Mouse (Mus musculus) heart, embryonic 11.5 days (tissue): ENCODE data around the gene Gm17409. TPM values are rescaled to one million over a fixed set of nuclear protein-coding genes. Genes with fewer than 3 reads are reported as not detected.

Experiments
- ATAC-seq: fragments of 200-750 bp; cut with Nextera tagmentation; replicated peaks from 2 replicates; pipeline ENCODE4 v1.8.0; 2017; ENCODE audit warnings: moderate library complexity; ENCODE audit not compliant: insufficient number of reproducible peaks, low FRiP score, low TSS enrichment
- H3K27ac ChIP-seq: fragments of 300-500 bp; sonication (generic); 2 replicates; pipeline ENCODE4 v1.5.1; 2014; ENCODE audit warnings: mild to moderate bottlenecking, low read depth, low read length
- H3K27me3 ChIP-seq: fragments of 300-500 bp; sonication (generic); 2 replicates; pipeline ENCODE4 v1.6.1; 2014; ENCODE audit warnings: mild to moderate bottlenecking, low read length, mixed read lengths; ENCODE audit not compliant: control insufficient read depth, insufficient read depth
- H3K36me3 ChIP-seq: fragments of 300-500 bp; sonication (generic); 2 replicates; pipeline ENCODE4 v1.6.1; 2014; ENCODE audit warnings: mild to moderate bottlenecking, low read length, moderate library complexity, mixed read lengths; ENCODE audit not compliant: control insufficient read depth, insufficient read depth
- H3K4me1 ChIP-seq: fragments of 300-500 bp; sonication (generic); 2 replicates; pipeline ENCODE4 v1.6.1; 2014; ENCODE audit warnings: low read length; ENCODE audit not compliant: control insufficient read depth, insufficient read depth
- H3K4me2 ChIP-seq: fragments of 300-500 bp; sonication (generic); 2 replicates; pipeline ENCODE4 v1.6.1; 2014; ENCODE audit warnings: mild to moderate bottlenecking, moderate library complexity
- H3K4me3 ChIP-seq: fragments of 300-500 bp; sonication (generic); 2 replicates; pipeline ENCODE4 v1.5.1; 2014; ENCODE audit warnings: low read depth, low read length
- H3K9ac ChIP-seq: fragments of 300-500 bp; sonication (generic); 2 replicates; pipeline ENCODE4 v1.6.1; 2014; ENCODE audit warnings: mild to moderate bottlenecking, low read depth, low read length, moderate library complexity
- H3K9me3 ChIP-seq: fragments of 300-500 bp; sonication (generic); replicated peaks from 2 replicates; pipeline ENCODE4 v1.6.1; 2016; ENCODE audit warnings: low read length; ENCODE audit not compliant: control insufficient read depth
- WGBS: fragments of 180-500 bp; shearing (Covaris S2); extraction: QIAGEN DNeasy Blood & Tissue Kit; methylation state at CpG from one replicate; pipeline ENCODE4 v1.1.7; 2014; ENCODE audit not compliant: insufficient replicate concordance; 5-methylcytosine and 5-hydroxymethylcytosine counted together
- polyA plus RNA-seq: library from polyadenylated mRNA; unstranded; fragments of >200 nt; fragmentation: Nextera tagmentation; extraction: Ambion mirVana; gene quantifications from 2 replicates; pipeline ENCODE4 v1.2.1, GENCODE M21; 2014

Gm17409 gene
- polyA plus RNA-seq, 1 experiment from 2014 or later: not detected

- Histone ChIP-seq H3K27ac (peak overlapping the region; percentile 29; the same call in 1 of the 2 replicates), H3K4me3 (no peak overlapping the region), H3K4me2 (no peak overlapping the region), H3K4me1 (peaks cover 58% of the 10 kb centered on the region), H3K36me3 (0 out of 2 replicates have a peak, but pooled peaks cover 4% of the 10 kb centered on the region), H3K27me3 (no peaks in the 10 kb centered on the region), H3K9ac (no peak overlapping the region), H3K9me3 (no peaks in the 10 kb centered on the region)
- WGBS: 74% methylated on average over 3 of the region's 3 CpGs
- no peak for ATAC-seq
Observed at GRCm38 (mm10) chr2:58487279-58487560, 17.3 kb downstream of the Gm17409 start.

DNA sequence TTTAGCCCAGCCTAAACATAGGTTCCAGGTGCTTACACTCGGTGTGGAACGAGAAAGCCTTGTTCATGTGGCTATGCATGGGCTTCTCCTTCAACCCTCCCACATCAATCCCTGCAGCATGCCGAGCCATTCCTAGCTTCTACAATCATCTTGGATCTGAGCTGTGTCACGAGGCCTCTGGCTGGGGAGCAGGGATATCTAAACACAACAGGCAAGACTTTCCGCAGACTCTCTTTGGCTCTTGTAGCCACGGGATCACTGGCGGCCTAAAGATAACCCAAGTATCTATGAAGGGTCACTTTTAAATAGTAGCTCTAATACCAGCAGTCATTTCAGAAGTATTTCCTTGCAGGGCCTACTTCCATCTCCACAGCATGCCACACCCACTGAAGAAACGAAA, 18.5 kb downstream of the Gm17409 start:
- peak overlapping the region; percentile 20 for H3K4me2 ChIP-seq
- ATAC-seq: no peak

DNA sequence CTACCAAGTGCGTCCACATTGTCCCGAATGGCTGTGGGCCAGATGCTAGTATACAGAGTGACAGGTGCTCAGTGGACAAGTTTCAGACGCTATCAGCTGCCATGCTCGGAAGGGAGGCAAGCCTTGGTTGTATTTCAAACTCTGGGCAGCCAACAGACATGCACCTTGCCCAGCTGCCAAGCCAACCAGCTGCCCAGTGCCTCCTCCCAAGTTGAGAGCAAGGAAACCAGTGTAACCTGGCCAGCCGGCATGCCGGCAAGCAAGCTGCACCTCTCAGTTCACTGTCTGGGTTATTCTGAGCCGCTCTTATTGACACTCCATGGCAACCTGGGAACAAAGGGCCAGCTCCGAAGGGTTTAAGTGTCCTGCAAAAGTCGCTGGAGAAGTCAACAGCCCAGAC, 19.4 kb downstream of the Gm17409 start:
- H3K9me3 ChIP-seq: no peaks in the 10 kb centered on the region
- no peaks in the 10 kb centered on the region for H3K27me3 ChIP-seq
- H3K4me1 ChIP-seq: peaks cover 53% of the 10 kb centered on the region
- peak overlapping the region; percentile 62 for H3K27ac ChIP-seq
- H3K4me3 ChIP-seq: no peak overlapping the region
- no peak overlapping the region for H3K4me2 ChIP-seq
- H3K9ac ChIP-seq: no peak overlapping the region
- no peak; the same call in 1 of the 2 replicates for ATAC-seq
- H3K36me3 ChIP-seq: 0 out of 2 replicates have a peak, but pooled peaks cover 4% of the 10 kb centered on the region
- 64% methylated on average over 9 of the region's 9 CpGs for WGBS

More for the DNA sequence above, 18.5 kb downstream of the Gm17409 start:
- peaks cover 58% of the 10 kb centered on the region for H3K4me1 ChIP-seq
- no peaks in the 10 kb centered on the region for H3K27me3 ChIP-seq
- no peak overlapping the region for H3K9ac ChIP-seq
- no peak overlapping the region for H3K4me3 ChIP-seq
- WGBS: 26% methylated on average over 8 of the region's 8 CpGs
- peak overlapping the region; percentile 62 for H3K27ac ChIP-seq
- 0 out of 2 replicates have a peak, but pooled peaks cover 4% of the 10 kb centered on the region for H3K36me3 ChIP-seq
- H3K9me3 ChIP-seq: no peaks in the 10 kb centered on the region

- no peak overlapping the region for H3K9ac ChIP-seq
- ATAC-seq: no peak
- H3K9me3 ChIP-seq: no peaks in the 10 kb centered on the region
- no peak overlapping the region for H3K27ac ChIP-seq
- WGBS: 87% methylated on average over 18 of the region's 18 CpGs
- H3K4me2 ChIP-seq: no peak overlapping the region
- peaks cover 27% of the 10 kb centered on the region for H3K4me1 ChIP-seq
- peaks cover 10% of the 10 kb centered on the region; the same call in 1 of the 2 replicates for H3K36me3 ChIP-seq
- no peak overlapping the region for H3K4me3 ChIP-seq
- H3K27me3 ChIP-seq: no peaks in the 10 kb centered on the region
Observed at GRCm38 (mm10) chr2:58493685-58494635, 24.0 kb downstream of the Gm17409 start.

DNA sequence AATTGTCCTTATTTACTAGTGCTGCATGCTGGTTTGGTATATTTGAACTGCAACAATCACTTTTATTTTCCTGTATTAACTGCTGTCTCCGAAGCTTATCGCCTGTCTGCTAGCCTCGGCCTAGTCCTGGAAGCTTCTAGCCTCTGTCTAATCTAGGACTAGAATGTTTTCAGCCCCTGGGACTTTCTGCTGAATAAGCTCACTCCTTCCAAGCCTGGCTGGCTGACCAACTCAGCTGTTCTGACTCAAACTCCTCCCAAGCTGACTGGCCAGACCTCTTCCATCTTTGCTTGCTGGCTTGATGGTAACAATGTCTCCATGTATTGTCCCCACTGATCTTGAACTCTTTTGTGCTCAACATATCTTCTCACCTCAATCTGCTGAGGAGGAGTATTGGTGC, 25.4 kb downstream of the Gm17409 start:
- Histone ChIP-seq H3K4me2 (no peak overlapping the region), H3K4me3 (no peak overlapping the region), H3K36me3 (peaks cover 10% of the 10 kb centered on the region; the same call in 1 of the 2 replicates), H3K27ac (no peak overlapping the region), H3K9ac (no peak overlapping the region), H3K4me1 (peaks cover 15% of the 10 kb centered on the region), H3K9me3 (no peaks in the 10 kb centered on the region), H3K27me3 (no peaks in the 10 kb centered on the region)
- ATAC-seq: no peak
- WGBS: 65% methylated on average over 3 of the region's 3 CpGs

GRCm38 (mm10) chr2:58496647-58497410, 26.9 kb downstream of the Gm17409 start:
- H3K27me3 ChIP-seq: no peaks in the 10 kb centered on the region
- ATAC-seq: no peak; the same call in 1 of the 2 replicates
- 54% methylated on average over 8 of the region's 8 CpGs for WGBS

GRCm38 (mm10) chr2:58505306-58506090, 35.6 kb downstream of the Gm17409 start:
- Histone ChIP-seq H3K4me1 (peaks cover 38% of the 10 kb centered on the region), H3K36me3 (no peaks in the 10 kb centered on the region), H3K4me3 (no peak overlapping the region), H3K9me3 (no peaks in the 10 kb centered on the region), H3K4me2 (no peak overlapping the region), H3K9ac (no peak overlapping the region), H3K27ac (no peak overlapping the region), H3K27me3 (no peaks in the 10 kb centered on the region)
- 73% methylated on average over 9 of the region's 9 CpGs for WGBS
- ATAC-seq: no peak

More at GRCm38 (mm10) chr2:58496647-58497410, 26.9 kb downstream of the Gm17409 start:
- peak overlapping the region; percentile 29; the same call in 1 of the 2 replicates for H3K4me2 ChIP-seq
- peaks cover 15% of the 10 kb centered on the region for H3K4me1 ChIP-seq
- H3K36me3 ChIP-seq: peaks cover 7% of the 10 kb centered on the region; the same call in 1 of the 2 replicates
- H3K9me3 ChIP-seq: no peaks in the 10 kb centered on the region
- H3K27ac ChIP-seq: no peak overlapping the region
- H3K9ac ChIP-seq: no peak overlapping the region
- H3K4me3 ChIP-seq: no peak overlapping the region

DNA sequence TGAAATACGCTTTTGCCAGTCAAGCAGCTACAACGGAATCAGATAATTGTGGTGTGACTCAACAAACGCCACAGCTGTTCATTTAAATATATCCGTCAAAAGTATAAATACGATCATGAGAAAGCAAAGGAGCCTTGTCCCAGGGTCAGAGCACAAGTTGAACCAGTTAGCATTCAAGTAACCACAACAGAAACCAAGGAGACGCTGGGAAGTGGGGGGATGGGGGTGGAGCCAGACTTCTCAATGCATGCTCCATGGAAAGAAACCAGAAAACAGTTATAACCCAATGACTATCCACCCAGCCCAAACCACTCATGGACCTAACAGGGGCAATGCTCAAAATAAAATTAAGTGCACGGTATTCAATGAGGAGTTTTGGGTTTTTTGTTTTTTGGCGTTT, 40.3 kb downstream of the Gm17409 start:
- no peaks in the 10 kb centered on the region for H3K9me3 ChIP-seq
- no peak overlapping the region for H3K9ac ChIP-seq
- ATAC-seq: no peak
- H3K4me2 ChIP-seq: peak overlapping the region; percentile 51; the same call in 1 of the 2 replicates
- WGBS: 57% methylated on average over 8 of the region's 8 CpGs
- peaks cover 54% of the 10 kb centered on the region for H3K4me1 ChIP-seq
- H3K36me3 ChIP-seq: 0 out of 2 replicates have a peak, but pooled peaks cover 5% of the 10 kb centered on the region
- no peak overlapping the region for H3K4me3 ChIP-seq
- no peaks in the 10 kb centered on the region for H3K27me3 ChIP-seq
- H3K27ac ChIP-seq: peak overlapping the region; percentile 66
